Mouse (Mus musculus) E14TG2a.4 (cell line): ENCODE data around the gene Fam117a.

Experiments
- CTCF ChIP-seq: conservative IDR thresholded peaks from 2 replicates; pipeline ENCODE4 v1.5.1; 2014; ENCODE audit warnings: low read length
- POU5F1 ChIP-seq: IDR thresholded peaks from 2 replicates; pipeline ENCODE4 v1.6.1; 2014; ENCODE audit warnings: low read length, borderline replicate concordance

GRCm38 (mm10) chr11:95324181-95324580 is 12.6 kb upstream of the Fam117a start:
- TF ChIP-seq CTCF (no peak), POU5F1 (no peak)
